14 mouse cellular contexts compared by ENCODE assay signal in the genomic region with DNA sequence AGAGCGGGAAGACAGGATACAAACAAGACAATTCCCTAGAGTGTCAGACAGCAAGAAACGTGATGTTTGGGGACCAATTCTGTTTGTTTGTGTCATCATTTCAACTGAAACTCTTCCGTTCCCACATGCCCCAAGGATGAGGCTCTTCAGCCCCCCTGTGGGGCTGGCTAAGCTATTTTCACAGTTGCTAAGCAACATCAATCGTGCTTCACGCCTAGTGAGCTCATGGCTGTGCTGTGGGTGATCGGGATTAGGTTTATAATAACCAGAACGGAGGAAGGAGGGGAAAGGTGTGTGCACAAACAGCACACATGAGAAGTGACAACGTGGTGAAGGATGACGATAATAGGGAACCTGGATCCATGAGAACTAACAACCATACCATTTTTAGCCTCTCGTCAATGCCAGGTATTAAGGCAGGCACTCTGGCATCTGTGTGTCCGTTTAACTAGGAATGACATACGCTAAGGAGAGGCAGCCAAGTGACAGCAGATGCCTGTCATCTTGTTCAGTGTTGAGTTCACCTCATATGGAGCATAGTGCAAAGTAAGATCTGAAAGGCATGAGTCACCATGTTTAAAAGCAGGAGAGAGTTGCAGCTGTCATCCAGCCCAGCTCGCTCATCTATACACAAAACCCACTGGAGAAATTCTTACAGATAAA.
DNase-seq lines count a peak whose midpoint lies in the region; ATAC-seq lines count a peak whose summit lies in the region.
"Had no signal": no experiment of that assay in that cellular context is flagged by ENCODE, and none has a peak within 500 bp of the region (broad histone marks: within the 10 kb centered on the region; RNA-seq: fewer than 3 reads in every experiment).

No protein-coding gene starts in this region.

- no peak overlapping the region for H3K27ac ChIP-seq in hindbrain, embryonic 12.5 days
- no peak overlapping the region for H3K27ac ChIP-seq in hindbrain, embryonic 11.5 days (ENCODE audit: low read depth, low read length)
- H3K27ac ChIP-seq: embryonic facial prominence, embryonic 13.5 days; gastrocnemius, adult 2 months; liver, embryonic 13.5 days; stomach, postnatal 0 days had no signal

- H3K4me2 ChIP-seq in hindbrain, embryonic 12.5 days (replicated peaks), result no peak overlapping the region
- no peak overlapping the region for H3K4me2 ChIP-seq in hindbrain, embryonic 11.5 days (replicated peaks; ENCODE audit: low read depth, low read length)
- H3K4me2 ChIP-seq: embryonic facial prominence, embryonic 13.5 days; liver, embryonic 13.5 days had no signal

- no peaks in the 10 kb centered on the region for H3K9me3 ChIP-seq in hindbrain, embryonic 12.5 days (replicated peaks)
- no peaks in the 10 kb centered on the region for H3K9me3 ChIP-seq in hindbrain, embryonic 11.5 days (ENCODE audit: control insufficient read depth, low read length)
- H3K9me3 ChIP-seq: embryonic facial prominence, embryonic 13.5 days had no signal

- DNase-seq in hindbrain, embryonic 11.5 days (ENCODE audit: low spot score), result no peak
- peak; percentile 55 for DNase-seq in layer of hippocampus, adult 9-10 months (ENCODE audit: low spot score)
- DNase-seq in retina, adult 2 months (ENCODE audit: low read depth, low spot score), result peak; percentile 2
- no peak for DNase-seq in adrenal gland, adult 8-10 months
- no peak for DNase-seq in adrenal gland, postnatal 10 days
- DNase-seq: gastrocnemius, adult 2 months; heart, postnatal 14 days; kidney, postnatal 10 days; liver, embryonic 13.5 days had no signal

- no peaks in the 10 kb centered on the region for H3K4me1 ChIP-seq in hindbrain, embryonic 12.5 days
- H3K4me1 ChIP-seq in hindbrain, embryonic 11.5 days (replicated peaks; ENCODE audit: control insufficient read depth, insufficient read depth, low read length), result no peaks in the 10 kb centered on the region
- H3K4me1 ChIP-seq: embryonic facial prominence, embryonic 13.5 days; liver, embryonic 13.5 days had no signal

- no peaks in the 10 kb centered on the region for H3K36me3 ChIP-seq in hindbrain, embryonic 12.5 days
- H3K36me3 ChIP-seq in hindbrain, embryonic 11.5 days (ENCODE audit: control insufficient read depth, insufficient read depth, low read length), result no peaks in the 10 kb centered on the region
- H3K36me3 ChIP-seq: embryonic facial prominence, embryonic 13.5 days; liver, embryonic 13.5 days had no signal

- no peaks in the 10 kb centered on the region for H3K27me3 ChIP-seq in hindbrain, embryonic 12.5 days
- H3K27me3 ChIP-seq in hindbrain, embryonic 11.5 days (ENCODE audit: control insufficient read depth, insufficient read depth, low read length), result no peaks in the 10 kb centered on the region
- H3K27me3 ChIP-seq: embryonic facial prominence, embryonic 13.5 days; liver, embryonic 13.5 days had no signal

- 70% methylated on average over 13 of the region's 13 CpGs for WGBS in hindbrain, embryonic 12.5 days
- 73% methylated on average over 13 of the region's 13 CpGs for WGBS in hindbrain, embryonic 11.5 days

- H3K4me3 ChIP-seq in hindbrain, embryonic 12.5 days, result no peak overlapping the region
- no peak overlapping the region for H3K4me3 ChIP-seq in hindbrain, embryonic 11.5 days (ENCODE audit: low read depth, low read length)
- H3K4me3 ChIP-seq: embryonic facial prominence, embryonic 13.5 days; gastrocnemius, adult 2 months; liver, embryonic 13.5 days had no signal

- no peak overlapping the region for H3K9ac ChIP-seq in hindbrain, embryonic 12.5 days
- no peak overlapping the region for H3K9ac ChIP-seq in hindbrain, embryonic 11.5 days (ENCODE audit: low read depth, low read length)
- H3K9ac ChIP-seq: embryonic facial prominence, embryonic 13.5 days; liver, embryonic 13.5 days had no signal

- ATAC-seq in hindbrain, embryonic 12.5 days (ENCODE audit: low FRiP score), result peak; percentile 66
- no peak for ATAC-seq in hindbrain, embryonic 11.5 days (ENCODE audit: low FRiP score)
- peak; percentile 55; the same call in 1 of the 2 replicates for ATAC-seq in frontal cortex, adult (ENCODE audit: low TSS enrichment)
- ATAC-seq: activated CD4-positive, CD25-positive, alpha-beta regulatory T cell, adult 4 months had no signal

Comparison
In these comparisons a context has a peak if more than half of its experiments do, and no peak if none do; other contexts are left out.
1. DNase-seq: peak in layer of hippocampus, adult 9-10 months (single experiment) and retina, adult 2 months (single experiment); none in hindbrain, embryonic 11.5 days (single experiment), adrenal gland, adult 8-10 months (single experiment) and adrenal gland, postnatal 10 days (single experiment).